Comparison of ENCODE assay signal across 9 mouse cellular contexts in the genomic region with DNA sequence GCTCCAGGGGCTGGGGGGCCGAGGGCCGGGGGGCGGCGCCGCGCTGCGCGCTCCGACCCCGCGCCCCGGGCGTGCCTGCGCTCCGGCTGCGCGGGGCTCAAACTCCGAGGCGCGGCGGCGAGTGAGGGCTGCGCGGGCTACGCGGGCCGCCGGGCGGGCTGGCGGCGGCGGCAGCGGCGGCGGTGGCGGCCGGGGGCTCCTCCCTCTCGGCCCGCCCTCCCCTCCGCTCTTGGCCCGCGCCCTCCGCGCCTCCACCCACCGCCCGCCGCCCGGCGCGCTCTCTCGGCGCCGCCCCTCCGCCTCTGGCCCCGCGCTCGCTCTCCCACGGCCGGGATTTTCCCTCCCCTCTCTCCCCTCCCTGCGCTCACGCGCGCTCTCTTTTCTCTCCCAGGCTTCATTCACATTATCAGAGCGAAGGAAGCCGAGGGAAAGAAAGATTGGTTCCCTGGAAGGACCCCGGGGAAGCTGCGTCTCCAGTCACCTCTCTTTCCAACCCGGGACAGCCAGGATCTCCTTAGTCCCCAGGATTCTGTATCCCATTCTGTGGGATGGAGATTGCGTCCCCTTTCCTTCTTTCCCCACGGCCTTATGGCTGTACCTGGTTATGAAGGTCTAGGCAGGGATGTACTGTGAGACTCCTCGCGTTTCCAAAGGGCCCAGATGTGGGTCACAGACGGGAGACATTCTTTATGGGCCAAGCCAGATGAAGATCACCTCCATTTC. TPM values are rescaled to one million over a fixed set of nuclear protein-coding genes. Genes with fewer than 3 reads are reported as not detected.
A peak's percentile ranks its signal among the peaks of the same experiment; 100 is the strongest.
DNase-seq lines count a peak whose midpoint lies in the region; ATAC-seq and TF ChIP-seq lines count a peak whose summit lies in the region.
"Had no signal": no experiment of that assay in that cellular context is flagged by ENCODE, and none has a peak within 500 bp of the region (broad histone marks: within the 10 kb centered on the region; RNA-seq: fewer than 3 reads in every experiment).

A gene (minus strand): TSS at position 11 of the 723 bp plus-strand sequence.

- H3K4me2 ChIP-seq in embryonic facial prominence, embryonic 12.5 days (replicated peaks): peak within 1 kb of the TSS; percentile 95
- H3K4me2 ChIP-seq in intestine, embryonic 16.5 days (ENCODE audit: low read depth, low read length): peak within 1 kb of the TSS; percentile 94
- H3K4me2 ChIP-seq in liver, embryonic 14.5 days (ENCODE audit: low read depth): peak within 1 kb of the TSS; percentile 37

- ATAC-seq in embryonic facial prominence, embryonic 12.5 days (ENCODE audit: insufficient number of reproducible peaks, insufficient read depth, low FRiP score, low TSS enrichment): peak; percentile 30; the same call in 1 of the 2 replicates
- peak; percentile 55 for ATAC-seq in intestine, embryonic 16.5 days
- ATAC-seq in liver, embryonic 14.5 days (ENCODE audit: insufficient read depth): no peak

- peak within 1 kb of the TSS; percentile 65 for H3K4me3 ChIP-seq in embryonic facial prominence, embryonic 12.5 days
- peak within 1 kb of the TSS; percentile 60 for H3K4me3 ChIP-seq in intestine, embryonic 16.5 days (ENCODE audit: low read length)
- H3K4me3 ChIP-seq in liver, embryonic 14.5 days (ENCODE audit: insufficient read depth in 1 of 2, low read depth in 2 of 2, low read length in 2 of 2): peak within 1 kb of the TSS in 1 of 2 experiments; percentile 27; a peak in 3 of 4 replicates
- H3K4me3 ChIP-seq in small intestine, adult 2 months (ENCODE audit: low read depth, low read length): peak within 1 kb of the TSS; percentile 48

- TF ChIP-seq CTCF in liver, embryonic 14.5 days (IDR thresholded peaks at IDR 0.05; ENCODE audit: low read depth): no peak
- no peak for TF ChIP-seq CTCF in small intestine, adult 2 months (IDR thresholded peaks at IDR 0.05; ENCODE audit: extremely low read depth, insufficient read length, insufficient replicate concordance, low read depth, low read length)

- H3K27me3 ChIP-seq in embryonic facial prominence, embryonic 12.5 days: peaks cover 67% of the 10 kb centered on the region
- H3K27me3 ChIP-seq in intestine, embryonic 16.5 days (replicated peaks; ENCODE audit: control insufficient read depth, insufficient read depth, low read length): peaks cover 43% of the 10 kb centered on the region
- peaks cover 51% of the 10 kb centered on the region for H3K27me3 ChIP-seq in liver, embryonic 14.5 days (ENCODE audit: control insufficient read depth, insufficient read depth, low read length)
- peaks cover 53% of the 10 kb centered on the region for H3K27me3 ChIP-seq in small intestine, adult 2 months (ENCODE audit: control insufficient read depth, insufficient read depth, low read length)

- no peaks in the 10 kb centered on the region for H3K36me3 ChIP-seq in embryonic facial prominence, embryonic 12.5 days
- H3K36me3 ChIP-seq in intestine, embryonic 16.5 days (ENCODE audit: control insufficient read depth, insufficient read depth, low read length): no peaks in the 10 kb centered on the region
- H3K36me3 ChIP-seq in liver, embryonic 14.5 days (replicated peaks; ENCODE audit: control insufficient read depth, insufficient read depth, low read depth): no peaks in the 10 kb centered on the region
- no peaks in the 10 kb centered on the region for H3K36me3 ChIP-seq in small intestine, adult 2 months (ENCODE audit: control insufficient read depth, insufficient read depth, low read length)

- H3K9me3 ChIP-seq in embryonic facial prominence, embryonic 12.5 days: no peaks in the 10 kb centered on the region
- H3K9me3 ChIP-seq in intestine, embryonic 16.5 days (ENCODE audit: control insufficient read depth, low read length): no peaks in the 10 kb centered on the region
- no peaks in the 10 kb centered on the region for H3K9me3 ChIP-seq in liver, embryonic 14.5 days (ENCODE audit: control insufficient read depth, low read length)

- no peak for TF ChIP-seq EP300 in liver, embryonic 14.5 days (IDR thresholded peaks at IDR 0.05; ENCODE audit: low read depth)

- TF ChIP-seq POLR2A in small intestine, adult 2 months (IDR thresholded peaks at IDR 0.05; ENCODE audit: low read depth, low read length): no peak

- peak within 1 kb of the TSS; percentile 42 for H3K27ac ChIP-seq in embryonic facial prominence, embryonic 12.5 days
- H3K27ac ChIP-seq in intestine, embryonic 16.5 days (ENCODE audit: low read length): peak within 1 kb of the TSS; percentile 51; the same call in 1 of the 2 replicates
- no peak within 1 kb of the TSS for H3K27ac ChIP-seq in liver, embryonic 14.5 days
- no peak within 1 kb of the TSS for H3K27ac ChIP-seq in small intestine, adult 2 months (ENCODE audit: insufficient read depth, low read depth, low read length)

- DNase-seq in gastrocnemius, postnatal 10 days: peak; percentile 40
- DNase-seq in gastrocnemius, adult 8-10 months (ENCODE audit: low spot score in 2 of 2): no peak
- DNase-seq in ES-CJ7 (ENCODE audit: low read depth, low spot score): peak; percentile 12
- no peak for DNase-seq in liver, embryonic 14.5 days (ENCODE audit: low read depth in 3 of 3, low spot score in 3 of 3)
- no peak for DNase-seq in urinary bladder, postnatal 10 days (ENCODE audit: low spot score)

- WGBS in embryonic facial prominence, embryonic 12.5 days: under 1% methylated on average over 10 of the region's 73 CpGs
- under 1% methylated on average over 42 of the region's 73 CpGs for WGBS in intestine, embryonic 16.5 days
- WGBS in liver, embryonic 14.5 days (ENCODE audit: insufficient replicate concordance): 2% methylated on average over 45 of the region's 73 CpGs
- 9% methylated on average over 30 of the region's 73 CpGs for WGBS in small intestine, adult 2 months

- peak within 1 kb of the TSS; percentile 61 for H3K9ac ChIP-seq in embryonic facial prominence, embryonic 12.5 days
- H3K9ac ChIP-seq in intestine, embryonic 16.5 days (ENCODE audit: low read depth, low read length): peak within 1 kb of the TSS; percentile 60
- no peak within 1 kb of the TSS for H3K9ac ChIP-seq in liver, embryonic 14.5 days (replicated peaks)

- H3K4me1 ChIP-seq in embryonic facial prominence, embryonic 12.5 days: peaks cover 29% of the 10 kb centered on the region
- H3K4me1 ChIP-seq in intestine, embryonic 16.5 days (ENCODE audit: control insufficient read depth, insufficient read depth, low read length): peaks cover 24% of the 10 kb centered on the region
- H3K4me1 ChIP-seq in liver, embryonic 14.5 days (replicated peaks; ENCODE audit: control insufficient read depth in 2 of 2, insufficient read depth in 2 of 2, low read length in 1 of 2): no peaks in the 10 kb centered on the region
- H3K4me1 ChIP-seq in small intestine, adult 2 months (ENCODE audit: control insufficient read depth, insufficient read depth, insufficient read length, low read length): peaks cover 4% of the 10 kb centered on the region

RNA-seq across cellular contexts. Expression of the gene that starts here (rescaled TPM):
- under 1 TPM; 0.75 to 0.95 TPM for total RNA-seq in gastrocnemius, postnatal 10 days (2021)
- total RNA-seq in gastrocnemius, adult 8-10 months (2022): not detected
- 7.1 and 8.3 TPM in 2 replicates for polyA plus RNA-seq in embryonic facial prominence, embryonic 12.5 days (2016; fragmentation: Nextera tagmentation; extraction: Ambion mirVana)
- 2.6 and 2.8 TPM in 2 replicates for polyA plus RNA-seq in intestine, embryonic 16.5 days (2015; fragmentation: Nextera tagmentation; extraction: Ambion mirVana)
- 0.15 and 0.21 TPM in 2 replicates for polyA plus RNA-seq in liver, embryonic 14.5 days (2012; rRNA removed)
- 0.09 TPM in 1 of 2 replicates, not detected in the other for polyA plus RNA-seq in liver, embryonic 14.5 days (2014; fragmentation: Nextera tagmentation; extraction: Ambion mirVana)
- polyA plus RNA-seq in small intestine, adult 2 months (2012; rRNA removed): 0.18 and 0.24 TPM in 2 replicates
- total RNA-seq: MEL had no signal

Comparison
In these comparisons a context has a peak if more than half of its experiments do, and no peak if none do; other contexts are left out.
1. Peak in DNase-seq in gastrocnemius, postnatal 10 days; RNA of the gene not detected or under 1 TPM.
2. H3K27ac ChIP-seq: peak in embryonic facial prominence, embryonic 12.5 days (single experiment) and intestine, embryonic 16.5 days (single experiment); none in liver, embryonic 14.5 days (single experiment) and small intestine, adult 2 months (single experiment).
3. H3K4me2 ChIP-seq: peak in every context shown above with its lines; median percentile 95 in embryonic facial prominence, embryonic 12.5 days; 94 in intestine, embryonic 16.5 days; 37 in liver, embryonic 14.5 days.